Mouse (Mus musculus): ENCODE measurements around the gene Gm6408. TPM values are rescaled to one million over a fixed set of nuclear protein-coding genes. Genes with fewer than 3 reads are reported as not detected.
"Not testable (repeated sequence)": the region's sequence is repeated elsewhere in the genome, so short reads cannot be mapped to it uniquely, and the experiment has no call there.

The Gm6408 gene
- polyA plus RNA-seq, 1 experiment from 2014 or later, result not detected

DNA sequence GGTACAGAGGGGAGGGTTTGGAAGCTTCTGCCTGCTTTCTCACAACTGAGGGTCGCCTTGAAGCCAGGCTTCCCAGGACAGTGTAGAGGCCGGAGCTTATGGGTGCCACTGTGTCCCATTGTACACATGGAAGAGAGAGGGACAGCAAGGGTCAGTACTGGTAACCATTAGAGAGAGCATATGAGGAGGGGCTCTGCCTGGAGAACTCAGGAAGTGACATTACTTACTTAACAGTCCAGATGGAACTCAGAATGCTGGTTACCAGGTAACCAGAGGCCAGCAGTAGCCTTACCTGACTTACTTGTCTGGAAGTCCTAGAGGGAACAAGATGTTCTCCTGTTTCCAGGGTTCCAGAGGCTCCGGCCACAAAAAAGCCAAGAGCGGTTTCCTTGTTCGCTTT lies 9.3 kb downstream of the Gm6408 start, which contains the start of gene Gm6370:
TSS of gene Gm6370 (plus strand) at position 301 of the 400 bp plus-strand sequence.
- H3K27ac ChIP-seq (ENCODE audit: low read depth, low read length); H3K9me3 ChIP-seq (ENCODE audit: control insufficient read depth, low read length): not testable (repeated sequence)
- no CpG with 5 or more reads among the region's 5 CpGs for WGBS

DNA sequence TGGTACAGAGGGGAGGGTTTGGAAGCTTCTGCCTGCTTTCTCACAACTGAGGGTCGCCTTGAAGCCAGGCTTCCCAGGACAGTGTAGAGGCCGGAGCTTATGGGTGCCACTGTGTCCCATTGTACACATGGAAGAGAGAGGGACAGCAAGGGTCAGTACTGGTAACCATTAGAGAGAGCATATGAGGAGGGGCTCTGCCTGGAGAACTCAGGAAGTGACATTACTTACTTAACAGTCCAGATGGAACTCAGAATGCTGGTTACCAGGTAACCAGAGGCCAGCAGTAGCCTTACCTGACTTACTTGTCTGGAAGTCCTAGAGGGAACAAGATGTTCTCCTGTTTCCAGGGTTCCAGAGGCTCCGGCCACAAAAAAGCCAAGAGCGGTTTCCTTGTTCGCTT lies 20.3 kb downstream of the Gm6408 start, which contains the start of gene 4930449I24Rik:
TSS of gene 4930449I24Rik (plus strand) at position 301 of the 400 bp plus-strand sequence.
- H3K36me3 ChIP-seq (ENCODE audit: control insufficient read depth, insufficient read depth, low read length); H3K27ac ChIP-seq (ENCODE audit: low read depth, low read length); DNase-seq (ENCODE audit: low spot score); H3K4me2 ChIP-seq (ENCODE audit: low read depth); ATAC-seq (ENCODE audit: insufficient read depth, low FRiP score, low TSS enrichment); H3K4me3 ChIP-seq (ENCODE audit: low read depth, low read length); H3K9me3 ChIP-seq (ENCODE audit: control insufficient read depth, low read length); H3K9ac ChIP-seq (ENCODE audit: low read length); H3K4me1 ChIP-seq (ENCODE audit: control insufficient read depth, insufficient read depth, low read length); H3K27me3 ChIP-seq (ENCODE audit: control insufficient read depth, insufficient read depth, low read length): not testable (repeated sequence)
- WGBS, result no CpG with 5 or more reads among the region's 5 CpGs

More for the DNA sequence above, 9.3 kb downstream of the Gm6408 start, which contains the start of gene Gm6370:
- DNase-seq (ENCODE audit: low spot score); ATAC-seq (ENCODE audit: insufficient read depth, low FRiP score, low TSS enrichment); H3K4me2 ChIP-seq (ENCODE audit: low read depth); H3K4me3 ChIP-seq (ENCODE audit: low read depth, low read length); H3K9ac ChIP-seq (ENCODE audit: low read length); H3K36me3 ChIP-seq (ENCODE audit: control insufficient read depth, insufficient read depth, low read length); H3K27me3 ChIP-seq (ENCODE audit: control insufficient read depth, insufficient read depth, low read length); H3K4me1 ChIP-seq (ENCODE audit: control insufficient read depth, insufficient read depth, low read length): not testable (repeated sequence)

DNA sequence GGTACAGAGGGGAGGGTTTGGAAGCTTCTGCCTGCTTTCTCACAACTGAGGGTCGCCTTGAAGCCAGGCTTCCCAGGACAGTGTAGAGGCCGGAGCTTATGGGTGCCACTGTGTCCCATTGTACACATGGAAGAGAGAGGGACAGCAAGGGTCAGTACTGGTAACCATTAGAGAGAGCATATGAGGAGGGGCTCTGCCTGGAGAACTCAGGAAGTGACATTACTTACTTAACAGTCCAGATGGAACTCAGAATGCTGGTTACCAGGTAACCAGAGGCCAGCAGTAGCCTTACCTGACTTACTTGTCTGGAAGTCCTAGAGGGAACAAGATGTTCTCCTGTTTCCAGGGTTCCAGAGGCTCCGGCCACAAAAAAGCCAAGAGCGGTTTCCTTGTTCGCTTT lies 32.1 kb downstream of the Gm6408 start, which contains the start of gene Gm3402:
TSS of gene Gm3402 (plus strand) at position 301 of the 400 bp plus-strand sequence.
- not testable (repeated sequence) for H3K9ac ChIP-seq (ENCODE audit: low read length); H3K9me3 ChIP-seq (ENCODE audit: control insufficient read depth, low read length); H3K27ac ChIP-seq (ENCODE audit: low read depth, low read length); H3K36me3 ChIP-seq (ENCODE audit: control insufficient read depth, insufficient read depth, low read length); H3K4me3 ChIP-seq (ENCODE audit: low read depth, low read length); ATAC-seq (ENCODE audit: insufficient read depth, low FRiP score, low TSS enrichment); H3K27me3 ChIP-seq (ENCODE audit: control insufficient read depth, insufficient read depth, low read length); H3K4me2 ChIP-seq (ENCODE audit: low read depth); H3K4me1 ChIP-seq (ENCODE audit: control insufficient read depth, insufficient read depth, low read length); DNase-seq (ENCODE audit: low spot score)
- no CpG with 5 or more reads among the region's 5 CpGs for WGBS

DNA sequence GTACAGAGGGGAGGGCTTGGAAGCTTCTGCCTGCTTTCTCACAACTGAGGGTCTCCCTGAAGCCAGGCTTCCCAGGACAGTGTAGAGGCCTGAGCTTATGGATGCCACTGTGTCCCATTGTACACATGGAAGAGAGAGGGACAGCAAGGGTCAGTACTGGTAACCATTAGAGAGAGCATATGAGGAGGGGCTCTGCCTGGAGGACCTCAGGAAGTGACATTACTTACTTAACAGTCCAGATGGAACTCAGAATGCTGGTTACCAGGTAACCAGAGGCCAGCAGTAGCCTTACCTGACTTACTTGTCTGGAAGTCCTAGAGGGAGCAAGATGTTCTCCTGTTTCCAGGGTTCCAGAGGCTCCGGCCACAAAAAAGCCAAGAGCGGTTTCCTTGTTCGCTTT lies 43.7 kb downstream of the Gm6408 start, which contains the start of gene Gm3404:
TSS of gene Gm3404 (plus strand) at position 301 of the 400 bp plus-strand sequence.
- H3K27me3 ChIP-seq (ENCODE audit: control insufficient read depth, insufficient read depth, low read length); H3K4me3 ChIP-seq (ENCODE audit: low read depth, low read length); H3K4me1 ChIP-seq (ENCODE audit: control insufficient read depth, insufficient read depth, low read length); H3K36me3 ChIP-seq (ENCODE audit: control insufficient read depth, insufficient read depth, low read length); ATAC-seq (ENCODE audit: insufficient read depth, low FRiP score, low TSS enrichment); H3K9me3 ChIP-seq (ENCODE audit: control insufficient read depth, low read length); H3K9ac ChIP-seq (ENCODE audit: low read length); DNase-seq (ENCODE audit: low spot score); H3K4me2 ChIP-seq (ENCODE audit: low read depth); H3K27ac ChIP-seq (ENCODE audit: low read depth, low read length): not testable (repeated sequence)
- 100% methylated on average over 1 of the region's 3 CpGs for WGBS

Other genes with a start within 250 kb of the Gm6408 start
- 6.4 and 6.6 TPM in 2 replicates for gene Wasf3, start 97.0 kb upstream of the Gm6408 start, polyA plus RNA-seq (2014; fragmentation: Nextera tagmentation; extraction: Ambion mirVana)
- not detected in 2 replicates for gene Gm6370, start 9.4 kb downstream of the Gm6408 start, polyA plus RNA-seq (2014; fragmentation: Nextera tagmentation; extraction: Ambion mirVana)
- not detected in 2 replicates for gene 4930449I24Rik, start 20.4 kb downstream of the Gm6408 start, polyA plus RNA-seq (2014; fragmentation: Nextera tagmentation; extraction: Ambion mirVana)
- gene Gm3402, start 32.2 kb downstream of the Gm6408 start, polyA plus RNA-seq (2014; fragmentation: Nextera tagmentation; extraction: Ambion mirVana), result not detected in 2 replicates
- not detected in 2 replicates for gene Gm3404, start 43.8 kb downstream of the Gm6408 start, polyA plus RNA-seq (2014; fragmentation: Nextera tagmentation; extraction: Ambion mirVana)
- gene Gm3409, start 55.7 kb downstream of the Gm6408 start, polyA plus RNA-seq (2014; fragmentation: Nextera tagmentation; extraction: Ambion mirVana), result not detected in 2 replicates
- not detected in 2 replicates for gene Gm3415, start 74.2 kb downstream of the Gm6408 start, polyA plus RNA-seq (2014; fragmentation: Nextera tagmentation; extraction: Ambion mirVana)
- 1.2 and 1.7 TPM in 2 replicates for gene Gpr12, start 103.3 kb downstream of the Gm6408 start, polyA plus RNA-seq (2014; fragmentation: Nextera tagmentation; extraction: Ambion mirVana)

Measured in neural tube, embryonic 11.5 days (tissue).